Mouse (Mus musculus) layer of hippocampus, adult 8-10 months (tissue): Measurements from ENCODE around the gene Mab21l3. TPM values are rescaled to one million over a fixed set of nuclear protein-coding genes. Genes with fewer than 3 reads are reported as not detected.

Experiments used
- total RNA-seq, 4 experiments: library from RNA; stranded (reverse); gene quantifications; 2 replicates each; pipeline ENCODE4 v1.2.4; 2022

Gene Mab21l3
- total RNA-seq, 4 experiments from 2014 or later, result not detected

Other genes starting within 250 kb of the Mab21l3 start
- gene Atp1a1, start 244.3 kb downstream of the Mab21l3 start, total RNA-seq, result 100 to 1,000 TPM; 480 to 507 (median 482) TPM
- 10 to 100 TPM in 2 of 4 experiments, 1 to 10 TPM in 2; 9.5 to 10.3 (median 10.1) TPM for gene Slc22a15, start 75.5 kb upstream of the Mab21l3 start, total RNA-seq
- gene Nhlh2, start 161.1 kb upstream of the Mab21l3 start, total RNA-seq, result 1 to 10 TPM in 3 of 4 experiments, under 1 TPM in 1; 0.79 to 1.4 (median 1.3) TPM
- gene Casq2, start 237.5 kb upstream of the Mab21l3 start, total RNA-seq, result 1 to 10 TPM in 2 of 4 experiments, under 1 TPM in 2; 0.86 to 2.8 (median 1.0) TPM